Mouse (Mus musculus) layer of hippocampus, adult 2 months (tissue): ENCODE measurements around the gene Wdr91. TPM values are rescaled to one million over a fixed set of nuclear protein-coding genes. Genes with fewer than 3 reads are reported as not detected.

Experiments
- DNase-seq, 2 experiments: peaks; one replicate each; pipeline ENCODE4 v3.0.0; 2022; ENCODE audit warnings: low spot score in 2 of 2
- H3K27ac ChIP-seq: fragments of 200-600 bp; 2 replicates; pipeline ENCODE4 v1.8.1; 2022
- H3K4me3 ChIP-seq: fragments of 200-600 bp; 2 replicates; pipeline ENCODE4 v1.8.1; 2022; ENCODE audit warnings: mild to moderate bottlenecking
- CTCF ChIP-seq: fragments of 200-600 bp; conservative IDR thresholded peaks from 2 replicates; pipeline ENCODE4 v1.8.1; 2022; ENCODE audit warnings: antibody characterized with exemption, mild to moderate bottlenecking, moderate library complexity
- total RNA-seq, 2 experiments: library from RNA; stranded (reverse); gene quantifications; 2 replicates each; pipeline ENCODE4 v1.2.3; 2021

Gene Wdr91
- total RNA-seq, 2 experiments from 2014 or later = 34.9 to 37.9 TPM

DNA sequence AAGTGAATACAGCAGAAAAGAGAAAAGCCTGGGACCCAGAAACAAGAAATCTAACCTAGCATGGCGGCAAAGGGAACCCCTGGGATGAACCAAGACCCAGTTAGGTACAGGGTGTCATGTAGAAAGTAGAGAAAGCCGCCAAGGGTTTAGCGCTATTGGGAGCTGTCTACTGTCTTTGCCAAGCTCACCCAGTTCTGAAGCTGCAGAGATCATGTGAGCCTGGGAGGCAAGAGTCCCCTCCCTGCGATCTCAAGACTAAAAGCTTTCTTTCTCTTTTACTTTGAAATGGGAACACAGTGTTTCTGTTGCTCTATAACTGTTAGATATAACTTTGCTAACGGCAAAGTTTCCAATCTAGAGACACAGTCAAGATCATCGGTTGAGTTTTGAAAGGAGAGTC, 48.3 kb downstream of the Wdr91 start:
- Histone ChIP-seq H3K27ac (peak overlapping the region; percentile 77), H3K4me3 (peak overlapping the region; percentile 43)
- DNase-seq = no peak
- TF ChIP-seq CTCF = no peak

DNA sequence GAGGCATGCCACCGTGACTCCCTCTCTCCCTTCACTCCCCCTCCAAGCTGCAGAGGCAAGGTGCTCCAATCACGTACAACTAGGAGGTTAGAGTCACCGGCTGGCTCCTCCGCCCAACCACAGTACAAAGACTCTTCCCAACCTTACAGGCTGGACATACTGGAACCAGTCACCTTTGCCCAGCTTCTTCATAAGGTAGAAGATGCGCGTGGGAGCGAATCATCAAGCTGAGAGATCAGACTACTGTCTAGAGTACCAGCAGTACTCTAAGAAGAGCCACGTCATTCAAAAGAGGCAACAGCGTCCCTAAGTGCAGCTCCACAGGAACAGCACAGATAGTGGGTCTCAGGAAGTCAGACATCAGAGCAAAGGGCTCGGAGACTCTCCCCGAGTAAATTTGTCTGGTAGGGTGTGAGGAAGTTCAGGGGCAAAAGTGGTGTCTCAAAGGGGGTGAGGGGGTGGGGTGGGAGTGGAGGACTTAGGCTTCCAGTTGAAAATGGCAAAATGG, 49.1 kb downstream of the Wdr91 start:
- Histone ChIP-seq H3K27ac (no peak overlapping the region), H3K4me3 (no peak overlapping the region)
- DNase-seq = no peak
- TF ChIP-seq CTCF = no peak

DNA sequence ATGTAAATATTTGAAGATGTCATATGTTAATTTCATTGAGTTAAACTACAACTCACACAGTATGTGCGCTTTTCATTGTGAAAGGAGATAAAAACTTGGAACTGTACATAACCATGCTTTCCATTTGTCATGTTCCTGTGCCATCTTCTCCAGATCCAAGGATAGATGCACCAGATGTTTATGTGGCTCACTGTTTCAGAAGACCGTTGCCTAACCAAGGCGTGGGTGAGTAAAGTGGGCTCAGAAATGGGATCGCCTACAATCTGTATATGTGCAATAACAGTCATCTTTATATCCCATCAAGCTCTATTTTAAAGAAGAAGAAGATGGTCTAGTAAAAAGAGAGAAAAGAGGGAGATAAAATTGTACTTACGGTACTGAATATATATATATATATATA, 78.3 kb downstream of the Wdr91 start:
- Histone ChIP-seq H3K4me3 (no peak overlapping the region), H3K27ac (no peak overlapping the region)
- TF ChIP-seq CTCF = no peak
- DNase-seq = peak in 1 of 2 experiments; percentile 3

Other genes starting within 250 kb of the Wdr91 start
- 10 to 100 TPM; 16.2 to 16.9 TPM for gene Agbl3, start 130.4 kb downstream of the Wdr91 start, total RNA-seq
- 1 to 10 TPM; 2.3 to 2.9 TPM for gene Tmem140, start 47.7 kb downstream of the Wdr91 start, total RNA-seq
- gene Cyren, start 32.8 kb downstream of the Wdr91 start, total RNA-seq = 1 to 10 TPM; 5.5 to 5.9 TPM
- not detected for gene Stra8, start 9.3 kb upstream of the Wdr91 start, total RNA-seq
- gene Slc23a4, start 77.5 kb upstream of the Wdr91 start, total RNA-seq = 1 to 10 TPM in 1 of 2 experiments, under 1 TPM in 1; 0.88 to 1.2 TPM
- gene Cnot4, start 222.8 kb upstream of the Wdr91 start, total RNA-seq = 10 to 100 TPM; 46.5 to 49.0 TPM